Mouse (Mus musculus) regulatory T cell (primary cell): Measurements from ENCODE around the gene A1cf.

Source experiments
- in situ Hi-C: fragments of 300-600 bp; cut with MboI, MseI; formaldehyde crosslinking; loops from one replicate; pipeline ENCODE4 v1.15.1; 2025; ENCODE audit warnings: high pct_unique_total_duplicates

A1cf gene

DNA sequence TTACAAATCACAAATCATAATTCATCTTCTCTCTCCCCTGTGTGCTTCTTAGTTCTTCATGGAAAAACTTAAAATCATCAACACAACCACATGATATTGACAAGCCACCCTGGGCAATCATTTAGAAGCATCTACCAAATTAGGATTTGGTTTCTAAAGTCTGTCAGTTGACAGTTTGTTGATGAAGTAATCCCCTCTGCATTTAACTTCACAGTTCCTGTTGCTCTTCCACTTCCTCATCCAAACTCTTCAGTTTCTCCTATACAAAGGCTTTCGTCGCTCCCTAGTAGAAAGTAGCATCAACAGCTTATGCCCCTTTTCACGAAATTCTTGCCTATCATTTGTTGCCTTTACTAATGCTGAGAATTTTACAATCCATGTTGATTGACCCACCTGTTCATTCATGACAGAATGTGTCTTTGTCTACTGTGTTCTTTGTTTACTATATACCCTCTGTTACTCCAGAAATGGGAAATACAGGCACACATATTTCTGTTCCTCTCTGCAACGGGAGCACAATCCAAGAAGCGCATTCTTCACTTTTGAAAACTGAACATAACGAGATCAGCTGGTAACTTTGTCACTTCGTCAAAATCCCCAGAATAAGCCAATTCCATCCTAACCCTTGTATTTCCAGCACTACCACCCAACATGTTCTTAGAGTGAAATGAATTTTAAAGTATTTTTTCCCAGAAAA, 82.4 kb downstream of the A1cf start:
- in situ Hi-C loops, result loop anchor here (5.0 kb wide), 1 partner anchor 189 kb away; no protein-coding TSS in a partner anchor

DNA sequence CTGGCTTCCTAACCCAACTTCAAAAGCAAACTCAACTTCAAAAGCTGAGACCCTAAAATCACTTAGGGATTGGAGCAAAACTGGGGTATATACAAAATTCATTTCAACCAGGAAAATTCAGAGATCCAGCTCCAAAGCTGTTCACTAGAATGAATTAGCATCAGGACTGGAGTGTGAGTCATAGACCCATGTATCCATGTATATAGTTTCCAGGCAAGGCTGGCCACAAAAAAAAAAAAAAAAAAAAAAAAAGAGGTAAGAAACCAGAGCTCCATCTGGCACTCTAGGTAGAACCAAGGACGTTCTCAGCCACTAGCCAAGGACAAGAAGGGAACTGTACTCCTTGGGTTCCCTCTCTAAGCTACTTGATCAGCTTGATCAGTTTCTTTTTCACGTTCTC, 85.2 kb downstream of the A1cf start:
- in situ Hi-C loops, result loop anchor here (5.0 kb wide), 1 partner anchor 191 kb away; no protein-coding TSS in a partner anchor

DNA sequence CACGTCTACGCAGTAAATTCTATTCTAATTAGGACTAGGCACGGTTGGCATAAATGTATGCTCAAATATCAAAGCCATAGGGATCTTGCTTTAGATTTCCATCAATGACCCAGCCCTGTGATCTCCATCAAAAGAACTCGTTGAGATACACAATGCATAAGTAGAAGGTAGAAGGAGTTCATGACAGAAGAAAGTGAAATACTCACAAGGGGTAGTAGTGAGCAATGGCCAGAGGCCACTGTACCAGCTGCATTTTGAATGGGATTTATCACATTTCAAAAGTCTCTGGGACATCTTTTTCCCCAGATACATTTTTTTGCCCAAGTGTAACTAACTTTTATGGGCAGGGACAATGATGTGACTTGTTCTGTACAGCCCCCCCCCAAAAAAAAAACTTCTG, 85.7 kb downstream of the A1cf start:
- in situ Hi-C loops, result loop anchor here (5.0 kb wide), 1 partner anchor 192 kb away; no protein-coding TSS in a partner anchor

DNA sequence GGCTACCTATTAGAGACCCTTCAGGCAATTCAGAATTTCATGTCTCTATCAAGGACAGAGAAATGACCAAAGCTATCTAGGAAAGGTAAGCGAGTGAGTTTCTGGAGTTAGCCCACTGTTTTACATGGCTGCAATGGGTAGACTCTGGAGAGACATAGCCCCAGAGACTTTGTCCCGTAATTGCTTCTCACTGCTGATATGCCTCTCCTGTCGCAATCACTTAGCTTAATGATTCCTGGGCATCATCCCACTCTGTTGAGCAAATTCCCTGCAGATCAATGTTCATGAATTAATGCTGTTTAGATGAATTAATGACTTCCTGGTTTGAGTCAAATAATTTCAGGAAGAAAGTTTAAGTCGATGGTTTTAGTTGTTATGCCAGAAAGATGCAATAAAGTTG, 86.1 kb downstream of the A1cf start:
- in situ Hi-C loops, result loop anchor here (5.0 kb wide), 2 partner anchors 37 to 192 kb away; no protein-coding TSS in a partner anchor

DNA sequence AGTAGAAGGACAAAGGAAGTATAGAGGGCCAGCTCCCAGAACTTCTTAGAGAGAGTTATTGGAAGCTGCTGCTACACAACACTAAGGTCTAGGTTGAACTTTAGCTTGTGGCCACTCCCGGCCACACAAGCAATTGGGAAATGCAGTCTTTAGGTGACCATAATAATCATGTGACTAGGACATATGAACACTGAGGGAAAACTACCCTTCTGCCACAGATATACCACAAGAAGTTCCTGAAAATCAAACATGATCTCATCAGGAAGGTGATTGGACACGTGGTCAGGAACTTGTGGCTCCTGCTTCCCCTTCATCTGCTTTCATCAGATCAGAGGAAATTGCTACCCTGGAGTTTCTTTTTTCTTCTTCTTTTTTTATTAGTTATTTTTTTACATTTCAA, 87.8 kb downstream of the A1cf start:
- in situ Hi-C loops, result loop anchor here (5.0 kb wide), 1 partner anchor 39 kb away; no protein-coding TSS in a partner anchor

DNA sequence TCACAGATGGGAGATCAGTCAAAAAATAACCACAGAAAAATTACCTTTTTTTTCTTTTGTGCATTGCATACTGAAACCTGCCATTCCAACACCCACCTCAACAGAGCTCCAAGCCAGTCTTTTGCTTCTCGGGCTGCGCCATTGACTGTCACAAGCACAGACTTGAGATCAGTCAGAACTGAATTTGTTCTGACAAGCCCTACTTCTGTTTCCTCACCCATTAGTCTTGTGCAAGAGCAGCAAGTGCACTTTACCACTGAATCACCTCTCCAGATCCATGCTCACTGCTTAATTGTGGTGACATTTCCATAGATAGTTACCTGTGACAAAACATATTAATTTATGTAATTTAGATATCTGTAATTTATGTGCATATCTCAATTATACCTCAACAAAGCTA, 91.9 kb downstream of the A1cf start:
- in situ Hi-C loops, result loop anchor here (5.0 kb wide), 1 partner anchor 62 kb away; no protein-coding TSS in a partner anchor

DNA sequence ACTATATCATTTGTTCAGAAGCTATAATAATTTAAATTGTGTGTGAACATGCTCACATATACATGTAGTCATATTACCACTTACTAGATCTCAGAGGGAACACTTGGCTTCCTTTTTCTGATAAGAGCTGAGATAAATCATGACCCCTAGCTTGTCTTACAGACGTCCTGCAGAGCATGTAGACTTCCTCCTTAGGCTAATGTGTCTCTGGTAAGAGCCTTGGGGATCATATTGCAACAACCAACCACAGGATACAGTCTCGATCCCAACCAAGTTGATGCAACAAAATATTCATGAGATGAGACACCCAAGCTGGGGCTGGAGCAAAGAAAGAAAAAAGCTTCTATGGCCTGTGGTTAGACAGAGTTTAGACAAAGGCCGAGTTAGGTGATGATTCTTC, 94.6 kb downstream of the A1cf start:
- in situ Hi-C loops, result loop anchor here (5.0 kb wide), 1 partner anchor 59 kb away; no protein-coding TSS in a partner anchor

DNA sequence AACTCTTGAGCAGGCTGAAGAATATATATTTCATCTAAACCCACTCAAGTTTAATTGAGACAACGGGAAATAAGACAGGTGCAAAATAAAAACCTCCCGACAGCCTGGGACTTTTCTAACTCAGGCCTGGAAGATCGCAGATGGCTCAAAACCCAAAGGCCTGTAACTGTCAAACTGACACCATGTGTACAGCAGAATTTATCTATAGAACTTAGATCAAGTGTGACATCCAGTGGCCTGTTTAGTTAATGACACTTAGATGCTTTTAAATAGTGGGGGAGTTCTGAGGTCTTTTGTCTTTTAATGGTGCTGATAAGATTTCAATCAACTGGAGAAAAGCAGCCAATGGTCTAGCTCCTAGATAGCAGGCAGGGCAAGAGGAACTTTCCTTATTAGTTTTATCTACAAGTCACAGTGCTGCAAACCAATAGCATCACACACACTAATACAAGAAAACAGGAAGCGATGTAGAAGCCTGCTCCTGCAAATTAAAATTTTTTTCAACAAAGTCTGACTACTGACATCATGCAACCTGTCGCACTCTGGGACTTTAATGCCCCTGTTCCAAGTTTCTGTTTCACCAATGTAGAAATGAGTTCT, 99.5 kb downstream of the A1cf start:
- in situ Hi-C loops, result no loop called here

DNA sequence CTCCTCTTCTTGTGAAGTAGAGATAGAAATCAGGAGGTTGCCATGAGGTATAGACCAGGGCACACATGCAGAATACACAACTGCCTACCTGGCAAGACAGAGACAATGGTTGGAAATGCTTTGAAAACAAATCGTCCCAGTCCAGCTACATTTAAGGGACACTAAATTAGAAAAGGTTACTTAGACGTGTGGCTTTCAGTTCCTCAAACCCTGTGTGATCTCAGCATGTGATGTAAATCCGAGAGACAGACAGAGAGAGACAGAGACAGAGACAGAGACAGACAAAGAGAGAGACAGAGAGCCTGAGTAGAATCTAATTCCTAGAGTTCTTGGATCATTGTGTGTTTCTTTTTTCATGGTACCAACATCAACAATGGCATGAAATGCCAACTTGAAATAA, 102.8 kb downstream of the A1cf start:
- in situ Hi-C loops, result no loop called here

DNA sequence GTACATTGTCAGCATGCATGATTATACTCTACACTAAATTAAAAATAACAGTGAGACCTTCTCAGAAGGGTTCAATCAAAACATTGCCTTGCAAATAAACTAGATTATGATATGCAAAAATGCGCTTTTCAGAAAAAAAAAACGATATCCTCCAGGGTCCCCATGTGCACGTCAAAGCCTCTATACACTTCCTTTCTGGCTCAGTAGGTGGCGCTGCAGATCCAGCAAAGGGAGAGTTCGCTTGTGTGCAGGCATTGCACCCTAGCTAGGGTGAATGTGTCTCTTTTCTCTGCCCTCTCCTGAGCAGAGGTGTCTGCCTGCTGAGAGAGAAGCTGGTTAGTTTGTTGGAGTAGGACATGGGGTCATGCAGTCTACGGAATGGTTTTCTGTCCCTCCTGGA, 103.4 kb downstream of the A1cf start:
- in situ Hi-C loops, result no loop called here

DNA sequence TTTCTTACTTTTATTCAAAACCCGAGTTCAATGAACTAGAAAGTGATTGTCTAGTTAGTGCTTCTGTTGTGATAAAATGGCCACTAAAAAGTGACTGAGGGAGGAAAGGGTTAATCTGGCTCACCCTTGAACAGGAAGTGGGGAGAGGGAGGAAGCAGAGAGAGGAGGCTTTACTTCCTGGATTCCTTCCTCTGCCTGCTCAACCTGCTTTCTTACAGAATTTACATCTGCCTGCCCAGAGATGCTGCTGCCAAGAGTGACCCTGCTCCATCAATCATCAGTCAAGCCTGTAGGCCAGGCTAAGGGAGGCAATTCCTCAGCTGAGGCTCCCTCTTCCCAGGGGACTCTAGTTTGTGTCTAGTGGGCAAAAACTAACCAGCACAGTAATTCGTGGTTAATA, 107.3 kb downstream of the A1cf start:
- in situ Hi-C loops, result no loop called here

DNA sequence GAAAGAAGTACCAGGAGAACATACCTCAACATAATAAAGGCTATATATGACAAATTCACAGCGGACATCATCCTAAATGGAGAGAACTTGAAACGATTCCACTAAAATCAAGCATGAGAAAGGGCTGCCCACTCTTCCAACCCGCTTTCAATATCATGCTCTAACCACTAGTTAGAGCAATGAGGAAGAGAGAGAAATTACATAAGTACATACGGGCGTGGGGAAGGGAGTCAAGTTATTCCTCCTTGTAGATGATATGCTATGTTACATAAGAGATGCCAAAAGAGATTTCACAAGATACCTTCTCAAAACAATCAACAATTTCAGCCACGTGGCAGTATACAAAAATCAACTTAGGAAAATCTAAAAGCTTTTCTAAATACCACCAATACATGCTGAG, 122.5 kb downstream of the A1cf start:
- in situ Hi-C loops, result no loop called here

DNA sequence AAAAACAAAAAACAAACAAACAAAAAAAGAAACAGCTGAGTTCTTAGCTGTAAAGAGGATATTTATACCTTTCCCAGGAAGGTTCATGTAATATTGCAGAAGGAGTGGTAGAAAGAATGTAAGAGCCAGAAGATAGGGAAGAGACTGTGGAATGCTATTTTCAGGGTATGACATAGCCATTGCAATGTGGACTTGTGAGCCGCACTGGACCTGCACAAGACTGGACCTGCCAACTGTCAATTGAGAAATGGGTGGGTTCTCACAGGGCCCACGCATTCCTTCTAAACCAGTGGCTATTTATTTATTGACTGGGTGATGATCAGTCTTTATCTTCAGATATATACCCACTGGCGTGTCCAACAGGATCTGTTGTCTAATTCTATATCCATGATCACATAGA, 128.4 kb downstream of the A1cf start:
- in situ Hi-C loops, result no loop called here
